Mouse (Mus musculus) cerebellum, adult 18-20 months (tissue): ENCODE results near the gene Ube2o.

Source experiments
- DNase-seq, 2 experiments: peaks; one replicate each; pipeline ENCODE4 v3.0.0; 2021

Ube2o gene

DNA sequence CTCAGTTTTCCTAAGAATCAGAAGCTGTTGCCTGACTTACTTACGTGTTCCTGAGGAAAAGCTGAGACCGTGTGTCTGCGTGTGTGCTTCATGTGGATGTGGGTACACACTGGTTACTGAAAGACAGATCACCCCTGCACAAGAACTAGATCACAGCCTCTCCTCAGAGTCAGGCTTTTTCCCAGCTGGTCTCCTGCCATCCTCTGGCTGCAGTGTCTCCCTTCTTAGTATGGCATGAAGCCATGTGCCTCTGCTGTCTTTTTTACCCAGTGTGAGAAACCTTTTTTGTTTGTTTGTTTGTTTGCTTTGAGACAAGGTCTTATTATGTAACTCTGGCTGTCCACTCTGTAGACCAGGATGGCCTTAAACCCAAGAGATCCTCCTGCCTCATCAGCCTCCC lies 2.0 kb downstream of the Ube2o start:
- peak in 1 of 2 experiments; percentile 40 for DNase-seq

DNA sequence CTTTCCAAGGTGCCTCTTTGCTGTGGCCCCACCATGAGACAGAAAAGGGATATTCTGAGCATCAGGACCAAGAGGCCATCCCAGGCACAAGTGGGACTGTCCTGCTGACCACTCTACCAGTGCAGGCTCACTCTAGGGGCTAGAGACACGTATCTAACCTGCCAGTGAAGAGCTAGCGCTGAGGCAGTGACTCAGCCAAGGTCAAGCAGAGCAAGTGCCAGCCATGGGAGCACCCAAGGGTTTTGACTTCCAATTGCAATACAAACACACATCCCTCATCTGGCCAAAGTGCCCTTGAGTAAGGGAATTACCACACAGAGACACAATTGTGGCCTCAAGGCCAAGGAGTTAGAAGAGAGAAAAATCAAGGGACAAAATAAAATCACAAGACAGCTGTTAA lies 5.9 kb downstream of the Ube2o start:
- no peak for DNase-seq

DNA sequence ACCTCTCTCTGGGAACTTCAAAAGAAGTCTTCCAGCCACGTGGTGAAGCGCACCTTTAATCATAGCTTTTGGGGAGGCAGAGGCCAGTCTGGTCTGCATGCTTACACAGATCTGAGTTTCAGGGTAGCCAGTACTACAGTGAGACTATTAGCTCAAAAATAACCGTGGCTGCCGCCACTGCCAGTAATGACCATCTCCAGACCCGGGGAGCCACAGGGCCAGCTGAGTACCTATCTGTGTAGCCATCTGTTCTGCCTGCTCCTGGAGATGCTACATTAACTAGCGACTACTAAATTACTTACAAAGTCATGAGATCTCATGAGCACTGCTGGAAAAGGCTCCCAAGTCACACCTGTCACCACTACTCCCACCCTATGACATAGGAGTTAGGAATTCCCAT lies 6.3 kb downstream of the Ube2o start:
- DNase-seq, result peak; percentile 39 to 43

DNA sequence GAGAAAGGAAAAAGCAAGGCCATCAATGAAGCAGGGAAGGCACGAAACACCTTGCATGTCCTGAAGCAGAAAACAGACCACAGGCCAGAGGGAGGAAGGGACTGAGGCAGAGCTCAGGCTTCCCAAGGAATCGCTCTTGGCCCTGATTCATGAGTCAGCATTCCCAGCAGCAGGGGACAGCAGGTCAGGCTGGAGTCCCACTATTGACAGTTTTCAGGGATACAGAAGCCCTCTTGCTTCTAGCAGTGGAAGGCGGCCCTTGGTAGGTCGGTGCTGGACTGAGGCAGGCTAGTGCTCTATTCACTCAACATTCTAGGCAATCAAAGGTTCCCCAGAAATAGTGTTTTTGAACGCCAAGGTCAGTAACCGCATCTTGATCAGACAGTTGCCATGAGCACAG lies 6.8 kb downstream of the Ube2o start:
- DNase-seq, result peak; percentile 36 to 50

DNA sequence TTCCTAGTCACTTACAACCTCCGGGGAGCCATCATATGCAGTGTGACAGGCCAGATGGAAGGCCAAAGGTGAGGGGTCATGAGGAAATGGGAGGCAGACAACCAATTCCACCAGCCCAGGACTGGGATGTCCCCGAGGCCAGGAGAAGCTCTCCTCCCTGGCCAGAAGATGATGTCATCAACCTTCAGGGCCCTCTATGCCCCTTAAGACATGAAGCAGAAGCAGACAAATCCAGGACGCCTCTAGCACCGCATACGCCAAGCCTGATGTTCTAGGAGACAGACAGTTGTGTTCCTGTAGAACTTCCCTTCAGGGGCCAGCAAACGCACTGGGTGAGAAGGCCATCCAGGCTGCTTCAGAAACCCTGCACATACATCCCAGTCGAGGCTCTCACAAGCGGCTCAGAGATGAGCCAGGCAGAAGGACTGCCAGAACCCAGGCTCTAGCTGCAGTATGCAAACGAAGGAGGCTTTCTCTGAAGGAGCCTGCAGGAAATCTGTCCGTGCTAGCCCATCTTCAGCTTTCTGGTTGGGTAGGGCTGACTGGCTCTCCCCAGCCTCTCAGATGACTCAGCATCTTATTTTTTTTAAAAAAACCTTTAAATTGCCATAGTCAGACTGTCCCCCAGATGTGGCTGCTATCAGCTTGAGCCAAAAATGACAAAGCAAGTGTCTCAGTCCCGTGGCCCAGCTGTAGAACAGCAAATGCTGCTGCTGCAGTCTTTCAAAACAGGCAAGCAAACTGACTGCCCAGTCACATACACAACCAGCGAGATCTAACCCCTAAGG lies 8.3 kb downstream of the Ube2o start:
- no peak for DNase-seq

DNA sequence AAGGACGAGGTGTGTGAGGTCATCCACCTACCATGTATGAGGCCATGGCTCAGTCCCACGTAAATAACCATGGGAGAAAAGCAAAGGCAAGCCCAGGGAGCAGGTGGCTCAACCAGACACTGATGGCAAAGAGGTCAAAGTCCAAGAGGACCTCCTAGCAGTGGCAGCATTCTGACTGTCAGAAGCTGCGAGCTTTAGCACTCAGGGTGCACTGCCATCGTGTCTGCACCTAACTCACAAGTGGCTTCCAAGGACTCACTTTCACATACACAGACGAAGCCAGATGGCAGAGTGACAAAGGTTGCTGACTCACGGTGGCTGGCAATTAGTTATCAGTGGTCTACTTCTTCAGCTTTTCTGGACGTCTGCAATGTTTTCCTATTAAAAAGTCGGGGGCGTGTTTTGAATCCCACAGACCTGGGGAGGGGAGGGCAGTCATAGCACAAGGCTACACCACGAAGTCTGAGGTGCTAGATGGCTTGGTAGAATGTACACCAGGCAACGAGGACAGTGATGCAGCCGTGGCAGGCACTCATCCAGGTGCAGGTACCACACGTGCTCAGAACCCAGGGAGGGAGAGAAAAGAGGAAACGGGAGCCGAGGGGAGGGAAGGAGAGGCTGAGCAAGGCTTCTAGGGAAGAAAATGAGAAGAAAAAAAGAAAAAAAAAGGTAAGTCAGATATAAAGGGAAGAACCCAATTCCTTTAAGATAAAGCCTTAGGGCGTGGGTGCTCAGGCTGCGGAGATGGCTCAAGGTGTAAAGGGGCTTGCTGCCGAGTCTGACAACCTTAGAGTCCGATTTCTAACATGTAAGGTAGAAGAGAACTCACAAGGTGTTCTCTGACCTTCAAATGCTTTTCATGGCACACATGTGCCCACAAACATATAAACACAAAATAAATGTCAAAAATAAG lies 9.2 kb downstream of the Ube2o start:
- peak; percentile 44 to 45 for DNase-seq

DNA sequence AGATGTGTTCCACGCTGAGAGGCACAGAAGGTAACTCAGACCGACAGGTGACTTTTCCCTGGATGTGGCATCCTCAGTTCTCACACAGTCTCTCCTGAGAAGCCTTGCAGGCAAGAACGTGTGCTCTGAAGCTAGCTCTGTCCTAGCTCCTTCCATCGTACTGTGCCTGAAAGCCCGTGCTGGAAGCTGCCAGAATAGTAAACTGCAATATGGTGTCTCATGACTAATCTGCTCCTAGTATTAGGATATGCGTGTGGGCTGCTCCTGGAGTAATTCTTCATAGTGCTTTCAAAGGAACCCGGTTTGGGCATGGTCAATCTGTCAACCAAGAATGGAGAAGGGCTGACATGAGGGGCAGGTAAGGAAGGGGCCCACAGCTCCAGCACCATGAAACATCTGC lies 10.4 kb downstream of the Ube2o start:
- no peak for DNase-seq

DNA sequence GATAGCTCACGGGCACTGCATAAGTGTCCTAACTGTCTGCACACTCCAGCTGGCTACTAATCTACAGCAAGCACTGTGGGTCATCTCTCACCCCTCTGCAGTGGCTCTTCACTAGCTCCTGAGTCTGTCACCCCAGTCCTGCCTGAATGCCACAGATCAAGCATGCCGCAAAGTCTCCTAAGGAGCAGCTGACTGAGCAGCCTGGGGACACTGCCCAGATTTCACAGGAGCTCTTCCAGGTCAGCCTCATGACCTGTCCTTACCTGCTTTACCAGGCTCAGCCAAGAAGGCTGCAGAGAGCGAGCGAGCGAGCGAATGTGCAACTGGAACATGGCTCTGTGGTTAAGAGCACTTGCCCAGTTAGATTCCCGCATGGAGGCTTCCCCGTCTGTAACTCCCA lies 13.7 kb downstream of the Ube2o start:
- DNase-seq, result no peak

DNA sequence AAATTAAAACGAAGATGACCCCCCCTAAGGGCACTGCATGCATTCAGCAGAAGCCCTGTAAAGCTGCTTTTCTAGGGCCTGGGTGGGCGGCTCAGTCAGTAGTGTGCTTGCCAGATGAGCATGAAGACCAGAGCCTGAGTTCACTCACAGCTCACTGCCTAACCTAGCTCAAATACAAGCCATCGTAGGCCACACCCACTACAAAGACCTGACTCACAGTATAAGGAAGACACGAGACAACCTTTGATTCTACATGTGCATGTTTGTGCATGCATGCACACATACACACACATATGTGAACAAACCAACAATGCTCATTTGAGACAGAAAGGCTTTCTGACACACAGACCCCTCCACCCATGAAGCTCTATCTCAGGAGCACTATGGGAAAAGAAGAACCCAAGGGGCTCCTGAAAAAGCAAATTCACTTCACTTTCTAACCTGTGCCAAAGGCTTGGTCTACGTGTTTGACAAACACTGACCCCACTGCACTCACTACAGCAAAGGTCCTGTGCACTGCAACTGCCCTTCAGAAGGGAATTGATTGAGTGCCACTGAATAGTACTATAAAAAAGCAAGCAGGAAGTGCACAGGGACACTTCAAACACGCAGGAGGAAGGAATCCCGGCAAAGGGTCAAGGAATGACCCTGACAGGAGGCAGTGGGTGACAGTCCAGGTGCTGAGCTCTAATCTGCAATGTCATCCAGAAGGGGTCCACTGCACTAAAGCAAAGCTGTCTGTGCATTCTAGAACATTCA lies 15.8 kb downstream of the Ube2o start:
- no peak for DNase-seq

DNA sequence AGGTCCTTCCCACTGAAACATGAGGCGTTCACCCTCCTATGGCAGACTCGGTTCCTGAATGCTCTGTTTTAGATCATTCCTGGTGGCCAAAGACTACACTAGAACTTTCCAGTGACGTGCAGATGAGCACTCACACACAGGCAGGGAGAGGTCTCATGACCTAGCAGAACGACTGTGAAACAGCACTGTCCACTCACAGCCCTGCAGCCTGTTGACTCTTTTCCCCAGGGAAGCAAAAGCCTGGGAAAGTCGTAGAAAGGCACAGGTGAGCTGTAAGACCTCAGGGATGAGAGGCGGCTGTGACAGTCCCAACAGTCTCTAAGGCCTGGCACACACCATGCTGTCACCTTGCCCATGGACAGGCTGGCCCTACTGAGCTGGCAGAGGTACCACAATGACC lies 24.9 kb downstream of the Ube2o start:
- no peak for DNase-seq

DNA sequence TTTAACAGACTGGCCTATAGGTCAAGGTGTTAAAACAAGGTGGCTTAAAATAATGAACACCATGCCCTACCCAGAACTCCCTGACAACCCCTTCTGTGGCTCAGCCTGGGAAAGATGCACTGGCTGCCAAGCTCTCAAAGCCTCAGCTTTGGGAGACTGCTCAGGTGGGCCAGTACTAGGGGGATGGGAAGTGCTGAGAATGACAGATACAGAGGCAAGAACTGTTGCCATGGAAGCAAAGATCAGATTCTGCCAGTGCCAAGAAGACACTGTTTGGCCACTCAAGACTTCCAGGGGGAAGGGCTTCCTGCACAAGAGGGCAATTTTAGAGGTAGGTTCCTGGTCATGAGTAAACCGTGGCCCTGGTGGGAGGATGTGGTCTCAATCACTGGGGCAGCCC lies 25.7 kb downstream of the Ube2o start:
- DNase-seq, result no peak

DNA sequence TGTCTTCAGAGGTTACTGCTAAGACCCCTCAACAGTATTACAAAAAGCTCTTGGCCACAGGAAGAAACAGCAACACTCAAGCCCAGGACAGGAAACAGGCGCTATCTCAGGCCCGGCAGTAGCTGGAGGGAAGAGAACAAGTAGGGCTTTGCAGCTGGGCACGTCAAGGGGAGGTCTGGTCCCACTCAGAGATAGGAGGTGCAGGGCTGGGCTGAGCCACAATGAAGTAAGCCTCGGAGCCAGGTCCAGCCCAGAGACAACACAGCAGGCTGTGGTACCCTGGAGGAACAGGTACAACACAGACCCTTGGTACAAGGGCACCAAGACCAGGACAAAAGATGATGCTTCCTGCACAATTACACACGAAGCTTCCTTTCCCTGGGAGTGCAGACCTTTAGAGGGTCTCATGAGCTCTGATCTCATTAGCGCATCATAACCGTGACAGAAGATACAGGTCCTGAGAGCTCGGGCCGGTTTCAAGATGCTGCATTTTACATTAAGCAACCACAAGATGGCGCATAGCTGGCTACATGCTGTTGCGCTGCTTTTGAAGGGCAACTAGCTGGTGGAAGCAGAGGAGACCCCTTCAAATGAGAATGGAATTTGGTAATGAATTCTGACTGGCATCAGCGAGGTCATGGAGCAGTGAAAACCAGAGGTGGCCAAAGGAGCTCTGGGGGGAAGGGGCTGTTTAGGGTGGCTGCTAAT lies 26.9 kb downstream of the Ube2o start:
- DNase-seq, result peak; percentile 44 to 64

DNA sequence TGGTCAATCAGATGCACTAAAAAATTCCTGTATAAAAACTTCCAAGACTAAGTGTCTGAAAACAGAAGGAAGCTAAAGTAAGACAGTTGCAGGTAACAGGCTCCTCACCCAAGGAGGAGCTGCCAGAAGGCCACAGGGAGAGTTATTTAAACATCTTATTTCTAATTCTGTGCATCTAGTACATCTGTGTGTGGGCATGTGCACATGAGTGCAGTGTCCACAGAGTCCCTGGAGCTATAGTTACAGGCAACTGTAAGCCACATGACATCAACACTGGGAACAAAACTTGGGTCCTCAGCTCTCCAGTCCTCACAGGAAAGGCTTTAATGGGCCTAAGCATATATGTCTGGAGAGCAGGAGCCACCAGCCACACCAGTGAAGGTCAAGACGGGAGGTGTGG lies 29.1 kb downstream of the Ube2o start:
- no peak for DNase-seq

DNA sequence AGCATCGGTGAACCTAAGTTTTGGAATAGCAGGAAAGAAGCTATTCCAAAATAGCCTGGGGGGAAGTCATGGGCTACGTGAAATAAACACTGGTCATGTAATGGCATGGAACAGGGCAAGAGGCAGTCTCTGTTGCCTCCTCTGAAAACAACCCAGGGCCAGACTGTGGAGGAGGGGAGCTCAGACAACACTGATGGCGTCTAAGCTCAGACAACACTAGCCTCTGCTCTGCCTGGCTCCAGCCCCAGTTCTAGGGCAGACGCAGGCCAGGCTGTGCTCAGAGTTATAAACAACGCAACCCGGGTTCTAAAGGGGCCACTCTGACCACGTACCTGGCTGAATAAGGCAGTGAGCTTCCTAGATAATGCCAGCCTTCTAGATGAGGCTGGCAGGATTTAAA lies 30.5 kb downstream of the Ube2o start:
- DNase-seq, result no peak

DNA sequence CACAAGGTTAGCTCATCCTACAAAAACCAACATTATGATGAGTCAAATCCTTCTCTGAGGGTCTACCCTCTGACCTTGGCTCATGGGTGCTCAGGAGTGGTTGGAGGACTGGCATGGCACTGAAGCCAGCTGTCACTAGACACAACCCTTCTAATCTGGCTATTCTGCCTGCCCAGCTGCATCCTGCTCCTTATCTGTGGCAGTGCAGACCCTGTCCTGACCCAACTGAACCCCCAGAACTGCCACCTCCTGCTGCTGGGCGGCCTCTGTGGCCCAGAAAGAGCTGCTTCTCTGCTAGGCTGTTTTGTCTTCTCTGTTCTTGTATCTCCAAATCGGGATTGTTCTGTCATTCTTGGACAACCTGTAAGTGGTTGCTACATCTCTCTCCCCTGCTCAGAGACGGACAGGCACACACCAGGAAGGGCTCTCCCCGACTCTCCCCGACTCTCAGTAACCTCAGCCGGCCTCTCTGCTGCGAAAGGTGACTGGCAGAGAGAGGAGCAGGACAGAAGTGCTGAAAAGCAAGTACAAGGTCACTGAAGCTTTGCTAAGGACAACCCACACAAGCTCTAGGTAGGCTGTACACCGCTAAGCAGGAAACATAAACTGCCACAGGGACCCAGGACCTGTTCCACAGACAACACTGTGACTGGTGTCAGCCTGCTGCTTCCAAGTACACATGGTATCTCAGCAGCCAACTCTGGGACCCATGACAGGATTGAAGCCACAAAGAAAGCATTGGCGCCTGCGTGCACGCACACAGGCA lies 31.8 kb downstream of the Ube2o start:
- DNase-seq, result no peak

DNA sequence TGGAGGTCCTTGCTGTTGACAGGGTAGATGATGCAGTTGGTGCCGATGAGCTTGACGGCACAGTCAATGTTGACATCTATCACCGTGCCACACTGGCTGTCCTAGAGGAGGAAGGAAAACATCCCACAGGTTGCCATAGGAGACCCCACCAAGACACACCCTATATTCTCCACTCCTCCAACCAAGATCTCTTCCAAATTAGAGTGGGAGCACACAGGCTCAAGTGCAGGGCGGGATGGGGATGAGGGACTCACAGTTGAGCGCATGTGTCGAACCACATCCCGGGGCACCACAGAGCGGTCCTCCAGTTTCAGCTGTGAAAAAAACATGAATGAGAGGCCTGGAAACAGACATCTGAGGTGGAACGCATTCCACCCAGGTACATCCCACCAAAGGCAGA lies 32.5 kb downstream of the Ube2o start:
- no peak for DNase-seq

DNA sequence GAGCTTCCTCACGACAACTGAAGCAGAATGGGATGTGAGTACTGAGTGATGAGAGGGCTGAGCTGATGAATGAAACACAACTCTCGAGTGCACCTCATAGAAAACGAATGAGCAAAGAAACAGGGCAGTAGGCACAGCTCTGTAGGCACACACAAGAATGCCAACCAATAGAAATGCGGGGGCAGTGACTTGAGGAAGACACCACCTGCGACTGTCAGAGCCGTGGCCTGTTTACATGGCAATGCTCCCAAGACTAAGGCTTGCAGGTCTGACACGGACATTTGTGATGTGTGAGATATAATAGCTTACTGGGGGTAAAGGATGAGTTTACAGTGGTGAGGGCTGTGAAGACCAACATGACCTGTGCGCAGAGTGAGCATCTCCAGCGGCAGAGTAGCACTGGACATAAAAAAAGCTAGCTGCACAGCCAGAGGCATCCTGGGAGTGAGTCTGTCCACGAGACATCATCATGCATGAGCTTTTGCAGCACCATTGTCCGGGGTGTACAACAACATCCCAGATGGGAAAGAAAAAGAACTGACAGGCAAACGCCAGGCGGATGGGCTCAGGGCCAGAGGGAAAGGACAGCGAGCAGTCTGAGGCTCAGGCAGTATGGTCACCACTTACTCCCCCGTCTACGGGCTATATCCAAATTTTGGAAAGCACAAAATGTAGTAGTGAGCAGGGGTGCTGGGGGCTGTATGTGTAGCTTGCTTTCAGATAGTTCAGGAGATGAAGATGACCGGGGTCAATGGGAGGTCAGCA lies 33.8 kb downstream of the Ube2o start:
- peak; percentile 46 to 54 for DNase-seq

DNA sequence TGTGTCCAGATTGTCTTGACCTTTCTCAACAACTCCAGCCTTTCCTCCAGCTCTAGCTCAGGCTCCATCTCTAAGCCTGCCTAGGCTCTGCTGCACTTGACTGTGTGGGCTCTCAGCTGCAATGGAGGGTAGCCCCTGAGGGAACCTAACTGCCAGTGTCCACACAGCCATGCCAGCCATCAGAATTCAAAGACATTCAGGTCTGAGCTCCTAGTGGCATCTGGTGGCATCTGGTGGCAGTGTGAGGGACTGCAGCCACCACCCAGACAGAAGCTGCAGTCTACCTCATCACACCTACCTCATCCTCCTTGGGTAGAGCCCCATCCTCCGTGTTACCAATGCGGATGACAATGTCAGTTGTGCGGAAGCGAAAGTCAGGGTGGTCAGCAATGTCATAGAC lies 38.1 kb downstream of the Ube2o start:
- no peak for DNase-seq

DNA sequence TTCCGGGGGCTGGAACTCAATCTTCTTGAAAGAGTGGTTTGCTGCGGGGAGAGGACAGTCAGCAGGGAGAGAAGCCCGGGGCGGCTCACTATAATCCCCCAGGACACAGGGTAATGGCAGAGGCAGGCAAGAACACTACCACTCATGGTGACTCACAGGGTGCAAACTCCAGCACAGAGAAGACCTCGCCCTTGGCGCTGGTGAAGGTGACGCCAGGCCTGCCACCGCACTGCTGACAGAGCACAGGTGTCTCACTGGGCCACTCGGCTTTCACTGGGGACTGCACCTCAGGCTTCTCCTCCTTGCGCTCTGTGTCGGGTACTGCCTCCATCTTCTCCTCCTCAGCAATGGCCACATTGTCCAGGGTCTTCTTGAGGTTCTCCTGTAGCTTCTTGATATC lies 40.1 kb downstream of the Ube2o start:
- DNase-seq, result no peak

DNA sequence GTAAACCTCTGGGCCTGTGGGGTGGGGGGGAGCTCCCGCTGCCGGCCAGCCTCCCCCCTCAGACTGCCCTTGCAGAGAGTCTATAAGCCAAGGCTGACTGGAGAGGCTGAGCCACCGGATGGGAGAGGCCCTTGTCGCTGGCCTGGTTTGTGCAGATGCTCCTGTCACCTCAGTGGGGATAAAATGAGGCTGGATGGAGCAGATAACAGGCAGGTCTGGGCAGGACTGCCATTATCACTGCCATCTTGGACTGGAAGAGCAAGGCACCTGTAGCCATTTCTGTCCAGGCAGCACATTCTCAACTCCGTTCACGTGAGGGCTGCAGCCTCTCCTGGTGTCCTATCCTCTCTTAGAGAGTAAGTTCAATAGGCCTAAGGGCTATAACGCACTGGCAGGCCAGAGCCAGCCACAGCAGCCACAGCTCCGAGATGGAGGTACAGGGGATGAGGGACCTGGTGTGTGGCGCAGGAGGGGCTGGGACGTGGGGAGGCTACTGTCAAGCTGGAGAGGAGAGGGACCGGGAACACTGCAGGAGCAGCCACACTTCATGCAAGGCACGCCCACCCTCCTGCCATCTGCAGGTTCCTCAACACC lies 43.0 kb downstream of the Ube2o start:
- no peak for DNase-seq

DNA sequence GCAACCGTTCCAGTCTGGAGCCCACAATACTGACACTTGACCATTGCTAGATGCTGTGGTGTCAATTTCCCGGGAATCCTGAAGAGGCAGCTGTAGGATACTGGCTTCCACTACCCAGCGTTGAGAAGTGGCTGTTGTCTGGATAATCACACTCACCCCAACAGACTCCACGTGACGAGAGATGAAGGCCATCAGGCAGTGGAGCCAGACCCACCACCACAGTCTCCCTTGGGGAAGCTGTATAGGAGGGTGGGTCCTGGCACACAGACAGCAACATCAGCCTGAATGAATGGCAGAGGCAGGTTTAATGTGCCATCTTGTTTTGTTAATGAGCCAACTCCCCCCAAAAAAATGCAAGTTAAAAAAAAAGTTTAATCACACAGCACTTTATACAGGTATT lies 43.9 kb downstream of the Ube2o start:
- DNase-seq, result no peak
